Mouse (Mus musculus): Measurements from ENCODE around the gene Cd2bp2. TPM values are rescaled to one million over a fixed set of nuclear protein-coding genes. Genes with fewer than 3 reads are reported as not detected.

Gene Cd2bp2
- total RNA-seq (2023) = 10 to 100 TPM; 47.7 to 62.5 TPM

DNA sequence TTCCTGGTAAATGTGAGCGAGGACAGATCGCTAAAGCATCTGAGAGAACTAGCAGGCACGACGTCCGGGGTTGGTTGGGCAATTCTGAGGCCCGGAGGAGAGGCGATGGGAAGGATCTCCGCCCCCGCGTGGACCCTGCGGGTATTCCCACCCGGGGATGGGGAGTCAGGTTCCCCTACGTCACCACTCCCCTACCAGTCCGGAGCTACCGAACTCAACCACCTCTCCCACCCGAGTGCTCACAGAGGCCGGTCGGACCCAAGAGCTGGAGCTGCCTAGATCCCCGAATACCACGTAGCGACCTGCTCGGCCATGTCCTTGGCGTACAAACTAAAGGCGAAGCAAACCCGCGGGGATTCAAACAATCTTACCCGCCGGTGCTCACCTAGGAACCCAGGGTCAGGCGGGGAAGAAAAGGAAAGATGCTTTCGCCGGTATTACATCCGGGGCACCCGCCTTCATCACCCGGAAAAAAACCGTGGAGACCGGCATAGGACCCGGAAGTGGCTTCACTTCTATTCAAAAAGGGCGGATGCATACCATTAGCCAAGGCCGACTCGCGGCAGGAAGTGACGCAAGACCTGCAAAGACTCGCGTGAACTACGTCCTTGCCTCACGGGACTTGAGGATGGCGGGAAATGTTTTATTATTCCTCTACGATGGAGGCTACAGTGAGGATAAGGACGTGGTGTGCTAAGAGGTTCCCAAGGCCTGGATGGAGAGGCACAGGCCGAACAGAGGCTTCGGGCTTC, at the start of gene Cd2bp2:
Gene Cd2bp2, minus strand, starts transcription at position 507 of the 752 bp plus-strand sequence.

DNA sequence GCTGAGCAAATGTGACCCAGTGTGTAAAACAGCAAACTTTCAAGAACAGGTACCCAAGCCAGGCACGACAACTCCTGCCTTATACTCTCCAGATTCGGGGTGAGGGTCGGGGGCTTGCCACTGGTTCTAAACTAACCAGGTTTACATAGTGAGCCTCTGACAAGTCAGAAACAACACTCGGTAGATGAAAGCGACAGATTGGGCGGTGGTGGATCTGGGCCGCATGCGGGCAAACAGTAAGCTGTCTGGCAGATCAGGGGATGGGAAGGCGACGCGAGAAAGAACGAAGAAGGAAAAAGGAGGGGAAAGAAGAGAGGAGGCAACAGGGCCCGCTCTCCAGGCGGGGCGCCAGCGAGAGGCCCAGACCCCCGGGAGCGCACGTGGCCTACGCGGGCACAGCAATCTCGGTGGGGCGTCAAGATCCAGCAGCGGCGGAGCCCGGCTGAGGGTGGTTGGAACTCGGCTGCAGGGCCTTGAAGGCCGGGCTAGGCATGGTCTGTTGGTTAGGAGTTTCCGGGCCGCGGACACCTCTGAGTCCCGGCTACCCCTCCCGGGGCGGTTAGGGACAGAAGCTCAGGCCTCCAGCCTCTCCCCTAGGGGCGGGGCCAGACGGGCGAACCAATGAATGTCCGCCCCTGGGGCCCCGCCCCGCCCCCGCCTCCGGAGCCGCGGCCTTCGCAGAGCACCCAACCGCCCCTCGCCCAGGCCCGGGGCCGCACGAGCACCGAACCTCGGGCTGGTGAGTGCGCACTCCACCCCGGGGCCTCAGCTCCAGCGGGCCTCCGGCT, 48.2 kb upstream of the Cd2bp2 start, which contains the start of gene Zfp771:
Gene Zfp771, plus strand, starts transcription at position 405 of the 788 bp plus-strand sequence.

DNA sequence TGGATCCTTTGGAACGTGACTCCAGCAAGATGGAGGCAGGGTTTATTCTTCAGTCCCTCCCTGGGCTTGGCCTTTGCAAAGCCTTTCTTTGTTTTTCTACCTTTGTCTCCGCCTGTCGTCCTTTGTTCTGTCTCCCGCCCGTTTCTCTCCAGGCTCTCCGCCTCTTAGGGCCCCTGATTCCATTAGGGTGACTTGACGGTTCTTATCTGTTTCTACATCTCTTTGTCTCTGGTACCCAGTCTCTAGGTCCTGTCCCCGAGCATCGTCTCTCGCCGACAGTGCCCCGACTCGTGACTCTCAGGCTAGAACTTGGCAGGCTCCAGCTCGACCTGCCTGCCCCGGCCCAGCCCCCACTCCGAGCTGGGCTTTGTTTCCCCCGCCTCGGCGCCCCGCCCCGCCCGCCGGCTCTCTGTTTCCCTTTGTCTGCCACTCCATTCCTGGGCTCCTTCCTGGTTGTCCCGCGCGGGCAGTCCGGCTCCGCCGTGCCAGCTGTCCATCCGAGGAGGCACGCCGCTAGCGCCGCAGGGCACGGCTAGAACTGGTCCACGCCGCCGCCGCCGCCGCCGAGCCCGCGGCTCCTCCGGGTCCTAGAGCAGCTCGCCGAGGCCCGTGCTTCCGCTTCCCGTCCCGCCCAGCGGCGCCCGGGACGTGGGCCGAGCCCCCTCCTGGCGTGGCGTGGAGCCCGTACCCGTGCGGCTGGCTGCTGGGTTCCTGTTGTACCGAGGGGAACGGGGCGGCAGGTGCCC, 36.9 kb upstream of the Cd2bp2 start, which contains the start of the genes Zfp553 and Sept1:
Gene Zfp553, plus strand, starts transcription at position 440 of the 746 bp plus-strand sequence.
Gene Sept1, minus strand, starts transcription at position 509 of the 746 bp plus-strand sequence.

DNA sequence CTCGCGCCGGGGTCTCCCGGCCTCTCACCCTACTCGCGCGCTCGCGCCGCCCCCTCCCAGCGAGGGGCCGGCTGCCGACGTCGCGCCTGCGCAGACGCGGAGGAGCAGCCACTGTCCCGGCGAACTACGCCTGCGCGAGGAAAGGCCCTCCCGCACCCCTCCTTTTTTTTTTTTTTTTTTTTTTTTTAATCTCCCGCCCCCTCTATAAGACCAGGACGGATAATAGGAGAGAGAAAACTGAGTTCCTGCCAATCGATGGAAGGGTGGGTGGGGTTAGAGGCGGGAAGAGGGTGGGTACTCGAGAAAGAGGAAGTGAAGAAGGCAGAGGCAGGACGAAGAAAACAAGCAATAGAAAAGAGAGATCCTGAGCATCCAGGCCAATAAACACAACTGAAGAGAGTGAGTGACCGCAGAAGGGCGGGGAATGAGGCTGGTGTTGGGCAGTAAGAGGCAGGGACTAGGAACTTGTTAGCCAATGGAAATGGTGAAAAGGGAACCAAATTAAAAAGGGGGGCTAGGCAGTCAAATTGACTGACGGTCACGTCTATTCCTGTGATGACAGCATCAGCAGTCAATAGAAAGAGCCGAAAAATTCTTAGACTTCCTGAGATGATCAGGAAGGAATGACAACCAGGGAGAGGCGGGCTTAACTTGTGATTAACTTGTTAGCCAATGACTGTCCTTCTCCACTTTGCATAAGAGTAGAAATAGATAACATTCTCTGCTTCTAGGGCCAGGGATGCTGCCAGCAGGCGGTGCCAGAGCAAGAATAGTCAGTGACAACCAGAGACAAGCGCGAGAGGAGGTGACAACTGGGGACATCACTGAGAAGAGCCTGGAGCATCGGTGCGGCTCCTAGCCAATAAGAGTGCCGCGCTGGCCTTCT, 12.9 kb upstream of the Cd2bp2 start, which contains the start of gene Mylpf:
Gene Mylpf, plus strand, starts transcription at position 338 of the 886 bp plus-strand sequence.

GRCm38 (mm10) chr7:127208295-127208552, 12.4 kb upstream of the Cd2bp2 start, which contains the start of gene Tbc1d10b:
Tbc1d10b (minus strand) TSS chr7:127208468.

Other genes starting within 250 kb of the Cd2bp2 start
- gene Asphd1, start 246.5 kb downstream of the Cd2bp2 start, total RNA-seq (2023) = not detected
- gene Sez6l2, start 245.5 kb downstream of the Cd2bp2 start, total RNA-seq (2023) = 1 to 10 TPM; 1.7 to 1.9 TPM
- 10 to 100 TPM; 58.6 to 74.2 TPM for gene Cdipt, start 220.1 kb downstream of the Cd2bp2 start, total RNA-seq (2023)
- gene Cdiptos, start 220.0 kb downstream of the Cd2bp2 start, total RNA-seq (2023) = 1 to 10 TPM; 1.5 to 1.7 TPM
- gene Mvp, start 181.4 kb downstream of the Cd2bp2 start, total RNA-seq (2023) = 10 to 100 TPM; 40.7 to 54.2 TPM
- gene Pagr1b, start 179.6 kb downstream of the Cd2bp2 start, total RNA-seq (2023) = 1 to 10 TPM; 2.1 to 7.5 TPM
- 10 to 100 TPM in 1 of 2 experiments, 1 to 10 TPM in 1; 8.7 to 32.2 TPM for gene Pagr1a, start 178.7 kb downstream of the Cd2bp2 start, total RNA-seq (2023)
- gene Gm42742, start 175.0 kb downstream of the Cd2bp2 start, total RNA-seq (2023) = 10 to 100 TPM in 1 of 2 experiments, under 1 TPM in 1; 0.20 to 34.3 TPM
- under 1 TPM in 1 of 2 experiments, not detected in 1; 0.20 TPM for gene Prrt2, start 174.8 kb downstream of the Cd2bp2 start, total RNA-seq (2023)
- gene Maz, start 169.0 kb downstream of the Cd2bp2 start, total RNA-seq (2023) = 100 to 1,000 TPM; 181 to 187 TPM
- 10 to 100 TPM; 60.6 to 63.2 TPM for gene Kif22, start 153.6 kb downstream of the Cd2bp2 start, total RNA-seq (2023)
- gene Zg16, start 108.7 kb downstream of the Cd2bp2 start, total RNA-seq (2023) = 1 to 10 TPM in 1 of 2 experiments, under 1 TPM in 1; 0.60 to 1.6 TPM
- gene AI467606, start 104.7 kb downstream of the Cd2bp2 start, total RNA-seq (2023) = 100 to 1,000 TPM; 131 to 144 TPM
- 1 to 10 TPM; 4.2 to 6.3 TPM for gene Qprt, start 73.8 kb downstream of the Cd2bp2 start, total RNA-seq (2023)
- gene Spn, start 58.2 kb downstream of the Cd2bp2 start, total RNA-seq (2023) = 100 to 1,000 TPM; 126 to 127 TPM
- gene Tbc1d10b, start 12.4 kb upstream of the Cd2bp2 start, total RNA-seq (2023) = 100 to 1,000 TPM; 123 to 138 TPM
- gene Mylpf, start 12.8 kb upstream of the Cd2bp2 start, total RNA-seq (2023) = 1 to 10 TPM; 7.7 to 8.4 TPM
- gene Zfp553, start 37.0 kb upstream of the Cd2bp2 start, total RNA-seq (2023) = 1 to 10 TPM; 4.2 to 4.5 TPM
- 100 to 1,000 TPM; 106 to 111 TPM for gene Sept1, start 37.1 kb upstream of the Cd2bp2 start, total RNA-seq (2023)
- 1 to 10 TPM; 5.1 to 5.8 TPM for gene Zfp771, start 48.2 kb upstream of the Cd2bp2 start, total RNA-seq (2023)
- 10 to 100 TPM; 28.7 to 31.2 TPM for gene Dctpp1, start 64.7 kb upstream of the Cd2bp2 start, total RNA-seq (2023)
- gene Sephs2, start 78.0 kb upstream of the Cd2bp2 start, total RNA-seq (2023) = 100 to 1,000 TPM; 115 to 120 TPM
- gene Itgal, start 100.2 kb upstream of the Cd2bp2 start, total RNA-seq (2023) = 100 to 1,000 TPM; 224 to 235 TPM
- gene Zfp768, start 149.5 kb upstream of the Cd2bp2 start, total RNA-seq (2023) = 1 to 10 TPM; 7.0 to 9.0 TPM
- 1 to 10 TPM; 6.7 to 6.8 TPM for gene Zfp747, start 180.0 kb upstream of the Cd2bp2 start, total RNA-seq (2023)
- gene 9130019O22Rik, start 191.1 kb upstream of the Cd2bp2 start, total RNA-seq (2023) = 1 to 10 TPM; 1.1 to 3.0 TPM
- 1 to 10 TPM; 1.7 to 2.0 TPM for gene E430018J23Rik, start 197.6 kb upstream of the Cd2bp2 start, total RNA-seq (2023)
- gene Zfp764, start 210.8 kb upstream of the Cd2bp2 start, total RNA-seq (2023) = 1 to 10 TPM; 3.0 to 3.9 TPM
- gene Zfp688, start 226.0 kb upstream of the Cd2bp2 start, total RNA-seq (2023) = 10 to 100 TPM; 11.8 to 13.5 TPM